Mouse (Mus musculus): Measurements from ENCODE around the gene Rps21. TPM values are rescaled to one million over a fixed set of nuclear protein-coding genes. Genes with fewer than 3 reads are reported as not detected.

Gene Rps21
- total RNA-seq, 2 experiments from 2014 or later, result 682 to 702 TPM

DNA sequence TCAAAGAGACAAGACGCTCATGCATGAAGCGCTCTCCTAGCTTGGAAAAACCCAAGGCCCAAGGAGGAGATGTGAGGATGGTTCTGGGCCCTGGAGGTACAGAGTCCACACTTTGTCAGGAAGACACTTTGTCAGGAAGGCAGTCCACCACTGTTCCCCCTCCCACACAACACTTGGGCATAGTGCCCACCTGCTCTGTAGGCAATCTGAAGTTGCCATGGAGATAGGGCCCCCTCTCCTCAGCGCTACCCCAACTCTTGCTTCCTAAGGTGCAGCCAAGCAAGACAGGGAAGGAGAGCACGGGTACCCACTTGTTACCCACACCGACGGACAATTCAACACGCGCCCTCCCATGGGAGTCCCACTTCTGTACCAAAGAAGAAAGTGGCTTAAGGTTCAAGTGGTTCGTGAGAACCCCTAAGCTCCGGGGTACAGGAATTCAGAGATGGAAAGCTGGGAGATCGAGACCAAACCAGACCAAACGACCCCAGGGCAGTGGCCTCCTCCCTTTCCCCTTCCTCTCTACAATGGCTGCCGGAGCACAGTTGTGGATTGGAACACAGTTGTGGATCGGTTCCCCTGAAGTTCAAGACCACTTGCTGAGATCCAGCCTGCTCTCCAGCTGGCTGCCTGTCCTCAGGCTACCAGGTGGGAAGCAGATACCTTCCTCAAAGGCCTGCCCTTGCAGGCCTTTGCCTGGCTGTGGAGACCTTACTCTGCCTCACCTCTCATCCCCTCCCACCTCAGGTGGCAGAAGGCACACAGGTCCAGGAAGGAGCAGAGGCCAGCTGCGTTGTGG, 37.8 kb upstream of the Rps21 start:
- intact Hi-C loops (cut with DNase I), result no loop called here
- no peak for TF ChIP-seq CTCF (IDR thresholded peaks at IDR 0.05)
- no peak for DNase-seq (ENCODE audit: extremely low spot score in 1 of 2, low spot score in 2 of 2)
- H3K4me3 ChIP-seq, result no peak overlapping the region
- peak overlapping the region; percentile 57; the same call in 1 of the 2 replicates for H3K27ac ChIP-seq

DNA sequence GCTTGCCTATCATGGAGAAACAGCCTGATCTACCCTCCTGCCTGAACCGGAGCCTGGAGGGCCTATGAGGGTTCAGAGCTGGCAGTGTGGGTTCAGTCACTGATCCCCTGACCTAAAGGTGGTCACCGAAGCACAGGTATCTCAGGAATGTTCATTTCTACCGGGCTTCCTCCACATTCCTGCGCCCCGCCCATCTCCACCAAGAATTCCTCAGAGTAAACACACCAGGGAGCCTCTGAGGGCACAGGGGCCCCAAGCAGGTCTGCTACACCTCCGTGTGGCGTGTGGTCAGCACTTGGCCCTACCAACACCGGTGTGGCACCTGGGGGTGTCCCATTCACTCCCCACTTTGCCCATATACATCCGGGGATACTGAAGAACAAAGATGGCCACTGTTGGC, 37.0 kb upstream of the Rps21 start:
- intact Hi-C loops (cut with DNase I), result no loop called here
- Histone ChIP-seq H3K27ac (no peak overlapping the region; the same call in 1 of the 2 replicates), H3K4me3 (no peak overlapping the region)
- DNase-seq (ENCODE audit: extremely low spot score in 1 of 2, low spot score in 2 of 2), result no peak
- TF ChIP-seq CTCF (IDR thresholded peaks at IDR 0.05), result no peak

DNA sequence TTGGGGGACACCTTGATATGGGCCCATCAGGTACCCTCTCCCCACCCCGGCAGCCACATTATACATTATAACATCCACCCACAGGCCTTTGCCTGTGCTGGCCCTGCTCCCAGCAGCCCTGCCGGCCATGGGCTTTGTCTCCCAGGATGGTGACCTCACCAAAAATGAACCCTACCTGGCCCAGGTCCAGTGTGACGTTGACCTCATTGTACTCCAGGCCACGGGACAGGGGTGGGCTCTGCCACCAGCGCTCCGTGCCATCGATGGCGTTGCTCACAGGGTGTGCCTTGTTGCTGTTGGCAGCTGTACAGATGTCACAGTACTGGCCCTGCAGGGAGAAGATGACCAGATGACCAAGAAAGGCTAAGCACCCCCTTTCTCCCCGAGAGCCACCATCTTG, 36.1 kb upstream of the Rps21 start:
- TF ChIP-seq CTCF (IDR thresholded peaks at IDR 0.05), result no peak
- intact Hi-C loops (cut with DNase I), result no loop called here
- no peak for DNase-seq (ENCODE audit: extremely low spot score in 1 of 2, low spot score in 2 of 2)
- H3K27ac ChIP-seq, result no peak overlapping the region
- H3K4me3 ChIP-seq, result no peak overlapping the region

- intact Hi-C loops (cut with DNase I), result no loop called here
These were observed 34.9 kb upstream of the Rps21 start for GRCm38 (mm10) chr2:180222250-180222649.

GRCm38 (mm10) chr2:180224647-180225043, 32.5 kb upstream of the Rps21 start:
- DNase-seq (ENCODE audit: extremely low spot score in 1 of 2, low spot score in 2 of 2), result no peak
- H3K27ac ChIP-seq, result no peak overlapping the region
- peak overlapping the region; percentile 75 for H3K4me3 ChIP-seq
- intact Hi-C loops (cut with DNase I), result no loop called here
- TF ChIP-seq CTCF (IDR thresholded peaks at IDR 0.05), result no peak

More at GRCm38 (mm10) chr2:180222250-180222649, 34.9 kb upstream of the Rps21 start:
- H3K27ac ChIP-seq, result no peak overlapping the region
- no peak for DNase-seq (ENCODE audit: extremely low spot score in 1 of 2, low spot score in 2 of 2)
- peak; percentile 32 for TF ChIP-seq CTCF (IDR thresholded peaks at IDR 0.05)
- H3K4me3 ChIP-seq, result no peak overlapping the region

DNA sequence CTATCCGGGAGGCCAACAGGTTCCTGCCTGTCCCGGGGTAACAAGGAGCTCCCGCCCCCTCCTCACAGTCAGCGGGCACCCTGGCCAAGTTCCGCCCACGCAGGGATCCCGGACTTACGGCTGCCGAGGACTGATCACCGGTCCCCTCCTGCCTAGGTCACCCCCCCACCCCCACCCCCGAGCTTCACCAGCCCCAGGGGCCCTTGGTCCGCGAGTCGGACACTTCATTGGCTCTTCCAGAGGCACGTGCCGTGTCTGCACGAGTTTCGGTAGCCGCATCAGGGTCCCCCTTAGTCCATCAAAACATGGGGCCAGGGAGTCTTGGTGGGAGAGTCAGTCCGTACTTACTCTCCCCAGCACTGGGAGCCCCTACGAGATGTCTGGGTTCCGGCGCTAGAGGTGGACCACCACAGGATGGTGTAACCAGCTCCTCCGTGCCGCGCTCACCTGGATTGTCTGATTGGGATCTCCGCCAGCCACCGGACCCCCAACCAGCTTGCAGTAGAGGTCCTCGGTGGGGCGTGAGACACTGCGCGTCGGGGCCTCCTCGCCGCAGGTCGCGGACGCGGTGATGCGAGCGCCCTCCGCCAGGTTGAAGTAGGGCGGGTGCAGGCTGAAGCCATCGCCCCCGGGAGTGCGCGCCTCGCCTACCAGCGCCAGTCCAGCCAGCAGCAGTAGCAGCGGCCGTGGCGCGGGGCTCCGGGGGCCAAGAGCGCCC, 32.0 kb upstream of the Rps21 start:
- DNase-seq (ENCODE audit: extremely low spot score in 1 of 2, low spot score in 2 of 2), result no peak
- no peak for TF ChIP-seq CTCF (IDR thresholded peaks at IDR 0.05)
- intact Hi-C loops (cut with DNase I), result no loop called here
- peak overlapping the region; percentile 66 for H3K27ac ChIP-seq
- H3K4me3 ChIP-seq, result peak overlapping the region; percentile 75

DNA sequence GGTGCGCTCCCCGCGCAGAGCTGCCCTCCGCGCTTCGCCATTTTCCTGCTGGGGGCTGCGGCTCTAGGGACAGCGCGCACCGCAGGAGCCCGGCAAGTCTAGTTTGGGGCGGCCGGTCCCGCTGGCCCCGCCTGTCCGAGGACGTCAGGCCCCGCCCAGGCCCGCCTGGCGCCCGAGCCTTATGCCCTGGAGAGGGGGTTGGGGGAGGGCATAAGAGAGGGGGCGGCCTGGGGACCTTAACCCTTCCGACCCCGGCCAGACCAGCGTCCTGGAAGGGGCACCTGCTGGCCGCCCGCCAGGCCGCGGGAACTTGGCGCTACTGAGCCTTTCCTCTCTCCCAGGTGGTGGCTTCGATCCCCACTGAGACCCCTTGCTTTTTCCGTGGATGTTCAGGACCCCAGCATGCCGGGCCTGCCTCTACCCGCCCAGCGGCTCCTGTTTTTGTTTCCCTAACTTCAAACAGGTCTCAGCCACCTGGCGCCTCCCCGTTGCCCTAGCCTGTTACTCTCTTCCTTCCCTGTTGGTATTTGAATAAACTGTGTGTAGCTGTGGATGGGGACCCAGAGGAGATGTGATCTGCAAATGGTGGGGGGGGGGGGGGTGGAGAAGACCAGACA, 31.3 kb upstream of the Rps21 start, which contains the start of gene Lama5:
Gene Lama5 (minus strand): TSS at position 98 of the 617 bp plus-strand sequence.
- H3K27ac ChIP-seq, result peak within 1 kb of the TSS; percentile 66
- intact Hi-C loops (cut with DNase I), result no loop called here
- H3K4me3 ChIP-seq, result peak within 1 kb of the TSS; percentile 75
- DNase-seq (ENCODE audit: extremely low spot score in 1 of 2, low spot score in 2 of 2), result no peak
- TF ChIP-seq CTCF (IDR thresholded peaks at IDR 0.05), result no peak

DNA sequence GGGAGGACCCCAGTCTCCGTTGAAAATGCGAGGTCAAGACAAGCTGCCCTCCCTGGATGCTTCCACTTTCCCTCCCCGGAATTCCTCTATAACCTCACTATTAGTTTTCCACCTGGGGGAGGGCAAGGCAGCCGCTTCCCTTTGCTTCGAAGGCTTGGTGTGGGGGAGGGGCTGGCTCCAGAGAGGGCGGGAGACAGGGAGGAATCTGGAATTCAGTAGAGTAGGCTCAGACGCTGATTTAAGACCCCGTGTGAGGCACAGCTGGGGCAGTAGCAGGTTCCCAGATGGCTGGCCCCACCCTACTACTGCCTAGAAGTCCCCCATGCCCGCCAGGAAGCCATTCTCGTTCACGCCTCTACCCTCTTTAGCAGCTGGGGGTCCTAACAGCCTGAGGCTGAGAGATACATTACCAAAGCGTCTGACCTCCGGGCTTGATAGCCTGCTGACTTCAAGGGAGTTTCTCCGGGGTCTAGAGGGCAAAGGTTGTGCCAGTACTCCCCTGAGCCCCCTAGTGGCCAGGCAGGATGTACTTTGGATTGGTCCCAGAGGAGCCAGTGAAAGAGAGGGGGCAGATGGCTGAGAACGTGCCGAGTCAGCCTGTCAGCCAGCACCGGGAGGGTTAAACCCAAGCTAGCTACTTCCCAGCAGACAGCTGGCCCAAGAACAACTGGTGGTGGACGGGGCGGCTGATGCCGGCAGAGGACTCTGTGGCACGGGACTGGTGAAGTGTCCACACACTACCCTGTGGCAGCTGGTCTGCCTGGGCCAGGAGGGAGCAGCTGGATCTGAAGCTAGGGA, 29.7 kb upstream of the Rps21 start:
- Histone ChIP-seq H3K27ac (no peak overlapping the region), H3K4me3 (peak overlapping the region; percentile 19; the same call in 1 of the 2 replicates)
- no peak for DNase-seq (ENCODE audit: extremely low spot score in 1 of 2, low spot score in 2 of 2)
- TF ChIP-seq CTCF (IDR thresholded peaks at IDR 0.05), result peak; percentile 74
- intact Hi-C loops (cut with DNase I), result no loop called here

DNA sequence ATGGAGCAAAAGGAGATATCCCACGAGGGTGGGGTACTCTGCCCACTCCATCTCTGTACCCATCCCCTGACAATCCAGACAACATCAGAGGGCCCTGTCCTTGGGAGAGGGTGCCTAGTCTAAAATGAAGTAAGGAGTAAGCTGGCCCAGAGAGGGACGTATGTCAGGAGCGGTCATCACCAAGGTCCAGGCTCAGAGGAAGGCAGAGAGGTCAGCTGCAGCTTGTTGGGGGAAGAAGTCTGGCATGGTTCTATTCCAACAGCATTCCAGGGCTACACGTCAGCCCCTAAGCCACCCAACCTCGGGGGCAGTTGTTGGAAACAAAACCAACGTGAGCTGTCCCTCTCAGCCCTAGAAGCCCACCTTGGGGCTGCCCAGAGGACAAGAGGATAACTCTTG, 29.1 kb upstream of the Rps21 start:
- intact Hi-C loops (cut with DNase I), result no loop called here
- no peak for DNase-seq (ENCODE audit: extremely low spot score in 1 of 2, low spot score in 2 of 2)

DNA sequence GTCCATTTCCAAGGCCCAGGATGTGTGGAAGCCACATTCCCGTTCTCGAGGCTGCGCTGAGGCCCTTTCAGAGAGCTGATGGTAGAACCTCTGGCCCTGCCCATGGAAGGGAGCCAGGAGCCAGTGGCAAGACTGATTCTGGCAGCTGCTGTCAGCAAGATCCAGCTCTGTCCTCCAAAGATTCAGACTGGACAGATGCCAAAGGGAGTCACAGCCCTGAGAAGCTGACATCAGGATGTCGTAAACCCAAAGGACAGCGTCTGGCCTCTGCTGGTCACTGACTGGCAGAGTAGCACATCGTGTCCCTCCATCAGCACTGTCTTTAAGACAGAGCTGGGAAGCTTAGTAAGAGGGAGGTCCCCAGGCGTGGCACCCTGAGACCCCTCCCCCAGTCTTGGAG, 28.6 kb upstream of the Rps21 start:
- H3K4me3 ChIP-seq, result no peak overlapping the region
- no peak for DNase-seq (ENCODE audit: extremely low spot score in 1 of 2, low spot score in 2 of 2)
- no peak for TF ChIP-seq CTCF (IDR thresholded peaks at IDR 0.05)
- intact Hi-C loops (cut with DNase I), result no loop called here
- no peak overlapping the region for H3K27ac ChIP-seq

More for the DNA sequence above, 29.1 kb upstream of the Rps21 start:
- TF ChIP-seq CTCF (IDR thresholded peaks at IDR 0.05), result no peak
- Histone ChIP-seq H3K4me3 (no peak overlapping the region), H3K27ac (no peak overlapping the region)

GRCm38 (mm10) chr2:180229129-180229528, 28.0 kb upstream of the Rps21 start:
- H3K27ac ChIP-seq, result no peak overlapping the region
- no peak overlapping the region for H3K4me3 ChIP-seq
- TF ChIP-seq CTCF (IDR thresholded peaks at IDR 0.05), result no peak
- intact Hi-C loops (cut with DNase I), result no loop called here
- no peak for DNase-seq (ENCODE audit: extremely low spot score in 1 of 2, low spot score in 2 of 2)

Measured in left cerebral cortex, adult 2 months (tissue).